Mouse (Mus musculus) liver, embryonic 11.5 days (tissue): Measurements from ENCODE around the gene Rexo1. TPM values are rescaled to one million over a fixed set of nuclear protein-coding genes. Genes with fewer than 3 reads are reported as not detected.

ENCODE experiments used
- ATAC-seq: fragments of 200-750 bp; cut with Nextera tagmentation; replicated peaks from 2 replicates; pipeline ENCODE4 v1.8.0; 2017; ENCODE audit warnings: moderate number of reproducible peaks, mild to moderate bottlenecking, moderate TSS enrichment, moderate library complexity; ENCODE audit not compliant: low FRiP score
- DNase-seq: peaks from one replicate; pipeline ENCODE4 v3.0.0-alpha.2; 2017; ENCODE audit warnings: low spot score
- H3K27ac ChIP-seq: fragments of 300-500 bp; sonication (generic); 2 replicates; pipeline ENCODE4 v1.5.1; 2014; ENCODE audit warnings: mild to moderate bottlenecking, low read depth, low read length, control low read depth
- H3K27me3 ChIP-seq: fragments of 300-500 bp; sonication (generic); replicated peaks from 2 replicates; pipeline ENCODE4 v1.6.1; 2014; ENCODE audit warnings: low read length, mixed read lengths; ENCODE audit not compliant: control insufficient read depth, insufficient read depth
- H3K36me3 ChIP-seq: fragments of 300-500 bp; sonication (generic); 2 replicates; pipeline ENCODE4 v1.6.1; 2014; ENCODE audit warnings: mild to moderate bottlenecking, low read length, moderate library complexity, mixed read lengths; ENCODE audit not compliant: control insufficient read depth, insufficient read depth
- H3K4me1 ChIP-seq: fragments of 300-500 bp; sonication (generic); replicated peaks from 2 replicates; pipeline ENCODE4 v1.6.1; 2014; ENCODE audit warnings: low read length, mixed read lengths; ENCODE audit not compliant: control insufficient read depth, insufficient read depth
- H3K4me2 ChIP-seq: fragments of 300-500 bp; sonication (generic); 2 replicates; pipeline ENCODE4 v1.6.1; 2014; ENCODE audit warnings: mild to moderate bottlenecking, control low read depth, moderate library complexity
- H3K4me3 ChIP-seq: fragments of 300-500 bp; sonication (generic); 2 replicates; pipeline ENCODE4 v1.5.1; 2014; ENCODE audit warnings: low read depth, low read length, control low read depth
- H3K9ac ChIP-seq: fragments of 300-500 bp; sonication (generic); 2 replicates; pipeline ENCODE4 v1.6.1; 2014; ENCODE audit warnings: low read depth, low read length, control low read depth
- H3K9me3 ChIP-seq: fragments of 300-500 bp; sonication (generic); 2 replicates; pipeline ENCODE4 v1.6.1; 2016; ENCODE audit warnings: low read length, inconsistent platforms, mixed read lengths; ENCODE audit not compliant: control insufficient read depth
- WGBS: fragments of 180-500 bp; shearing (Covaris S2); extraction: QIAGEN DNeasy Blood & Tissue Kit; methylation state at CpG from one replicate; pipeline ENCODE4 v1.1.7; 2014; 5-methylcytosine and 5-hydroxymethylcytosine counted together
- polyA plus RNA-seq: library from polyadenylated mRNA; unstranded; fragments of >200 nt; fragmentation: Nextera tagmentation; extraction: Ambion mirVana; gene quantifications from 2 replicates; pipeline ENCODE4 v1.2.1, GENCODE M21; 2014

The Rexo1 gene
- polyA plus RNA-seq, 1 experiment from 2014 or later = 33.4 TPM

DNA sequence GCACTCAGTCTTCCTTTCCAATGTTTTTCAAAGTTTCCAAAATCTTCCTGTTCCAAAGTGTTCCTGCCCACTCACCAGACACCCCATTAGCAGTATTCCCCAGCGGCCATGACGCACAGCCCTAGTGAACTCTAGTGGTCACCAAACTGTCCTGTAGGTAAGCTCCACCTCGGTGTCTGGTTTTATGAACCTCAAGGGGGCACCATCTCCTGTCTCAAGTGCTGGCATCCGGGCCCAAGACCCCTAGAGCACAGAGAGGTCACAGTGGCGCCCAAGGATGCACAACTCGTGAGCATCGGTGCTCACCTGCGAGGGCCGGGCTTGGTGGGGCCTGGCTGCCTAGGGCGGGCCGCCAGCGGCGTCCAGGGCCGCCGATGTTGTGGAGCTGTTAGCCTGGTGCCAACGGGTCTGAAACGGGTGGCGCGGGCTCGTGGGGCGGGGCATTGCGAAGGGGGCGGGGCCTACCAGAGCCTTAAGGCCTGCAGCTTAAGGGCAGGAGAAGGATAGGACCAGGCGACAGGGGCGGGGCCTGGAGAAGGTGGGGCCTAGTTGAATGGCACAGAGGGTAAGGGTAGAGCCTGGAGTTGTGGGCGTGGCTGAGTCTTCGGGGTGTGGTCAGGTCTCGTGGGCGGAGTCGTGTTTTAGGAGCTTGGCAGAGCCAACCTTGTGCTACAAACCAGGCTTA, 22.5 kb downstream of the Rexo1 start, which contains the start of gene Atp8b3:
Atp8b3 (minus strand) TSS at position 415 of the 685 bp plus-strand sequence.
- Histone ChIP-seq H3K4me1 (peaks cover 28% of the 10 kb centered on the region), H3K9ac (peak within 1 kb of the TSS; percentile 23; the same call in 1 of the 2 replicates)
- 3% methylated on average over 30 of the region's 30 CpGs for WGBS

DNA sequence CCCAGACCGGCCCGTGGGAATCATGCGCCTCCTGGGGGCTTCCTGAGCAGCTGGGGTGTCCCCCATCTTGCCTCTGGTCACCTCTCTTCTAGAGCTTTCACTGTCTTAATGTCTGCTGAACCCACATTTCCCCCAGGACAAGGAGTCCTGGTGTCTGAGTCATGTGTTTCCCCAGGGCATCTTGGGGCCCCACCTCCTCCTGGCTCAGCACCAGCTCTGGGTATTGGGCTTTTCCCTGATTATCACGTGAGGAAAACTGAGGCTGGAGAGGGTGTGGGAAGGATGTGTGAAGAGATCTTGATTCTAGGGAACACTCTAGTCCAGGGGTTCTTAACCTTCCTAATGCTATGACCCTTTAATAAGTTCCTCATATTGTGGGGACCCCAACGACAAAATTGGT, 23.2 kb downstream of the Rexo1 start:
- Histone ChIP-seq H3K27ac (no peak overlapping the region), H3K4me2 (no peak overlapping the region)

More for the DNA sequence above, 22.5 kb downstream of the Rexo1 start, which contains the start of gene Atp8b3:
- Histone ChIP-seq H3K4me2 (peak within 1 kb of the TSS; percentile 55), H3K9me3 (no peaks in the 10 kb centered on the region), H3K27me3 (no peaks in the 10 kb centered on the region; the same call in 1 of the 2 replicates), H3K4me3 (peak within 1 kb of the TSS; percentile 30), H3K36me3 (peaks cover 21% of the 10 kb centered on the region), H3K27ac (no peak within 1 kb of the TSS)
- DNase-seq (peak; percentile 90), ATAC-seq (peak; percentile 92)

DNA sequence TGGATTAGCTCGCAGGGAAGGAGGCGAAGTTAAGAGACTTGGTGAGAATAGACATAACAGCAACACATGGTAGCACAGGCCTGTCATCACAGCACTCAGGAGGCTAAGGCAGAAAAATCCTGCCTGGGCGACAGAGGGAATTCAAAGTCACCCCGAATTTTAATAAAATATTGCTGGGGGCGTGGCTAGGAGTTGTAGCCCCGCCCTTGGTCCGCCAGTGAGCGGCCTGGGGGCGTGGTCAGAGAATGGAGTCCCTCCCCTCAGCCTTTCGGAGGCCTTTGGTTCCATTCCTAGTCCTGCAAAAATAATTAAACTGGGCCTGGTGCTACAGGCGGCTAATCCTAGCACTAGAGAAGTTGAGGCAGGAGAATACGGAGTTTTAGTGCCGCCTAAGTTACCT, 25.6 kb downstream of the Rexo1 start:
- Histone ChIP-seq H3K4me3 (peak overlapping the region; percentile 43), H3K9ac (peak overlapping the region; percentile 39)

More for the DNA sequence above, 23.2 kb downstream of the Rexo1 start:
- Histone ChIP-seq H3K4me1 (peaks cover 35% of the 10 kb centered on the region), H3K36me3 (peaks cover 16% of the 10 kb centered on the region), H3K9ac (no peak overlapping the region), H3K9me3 (no peaks in the 10 kb centered on the region), H3K27me3 (no peaks in the 10 kb centered on the region; the same call in 1 of the 2 replicates), H3K4me3 (no peak overlapping the region)
- DNase-seq (no peak), ATAC-seq (no peak)
- 57% methylated on average over 5 of the region's 5 CpGs for WGBS

DNA sequence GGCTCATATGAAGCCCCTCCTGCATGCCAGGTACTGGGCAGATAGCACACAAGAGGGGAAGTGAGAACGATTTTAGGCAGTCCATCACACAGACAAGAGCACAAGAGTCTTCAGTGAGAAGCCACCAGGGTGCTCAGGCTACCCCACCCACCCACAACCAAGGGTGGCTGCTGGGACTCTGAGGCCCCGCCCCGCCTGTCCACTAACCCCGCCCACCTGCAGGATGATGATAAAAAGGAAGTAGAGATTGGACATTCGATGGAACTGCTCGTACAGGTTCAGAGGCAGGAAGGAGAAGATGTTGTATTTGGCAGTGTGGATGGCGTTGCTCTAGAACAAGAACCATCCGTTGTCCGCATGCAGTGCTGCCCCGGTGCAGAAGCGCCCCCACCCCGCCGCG, 26.3 kb downstream of the Rexo1 start:
- H3K4me2 ChIP-seq = peak overlapping the region; percentile 68
- DNase-seq (peak; percentile 66), ATAC-seq (peak; percentile 42)
- H3K9me3 ChIP-seq = no peaks in the 10 kb centered on the region
- no peaks in the 10 kb centered on the region for H3K36me3 ChIP-seq
- WGBS = 8% methylated on average over 14 of the region's 14 CpGs
- peak overlapping the region; percentile 59; the same call in 1 of the 2 replicates for H3K27ac ChIP-seq
- H3K4me3 ChIP-seq = peak overlapping the region; percentile 43
- peak overlapping the region; percentile 39 for H3K9ac ChIP-seq
- H3K27me3 ChIP-seq = no peaks in the 10 kb centered on the region; the same call in 1 of the 2 replicates
- H3K4me1 ChIP-seq = peaks cover 39% of the 10 kb centered on the region

More for the DNA sequence above, 25.6 kb downstream of the Rexo1 start:
- ATAC-seq (no peak), DNase-seq (peak; percentile 60)
- peaks cover 39% of the 10 kb centered on the region for H3K4me1 ChIP-seq
- H3K27me3 ChIP-seq = no peaks in the 10 kb centered on the region; the same call in 1 of the 2 replicates
- H3K4me2 ChIP-seq = peak overlapping the region; percentile 68
- H3K9me3 ChIP-seq = no peaks in the 10 kb centered on the region
- H3K27ac ChIP-seq = peak overlapping the region; percentile 23; the same call in 1 of the 2 replicates
- 9% methylated on average over 13 of the region's 13 CpGs for WGBS
- H3K36me3 ChIP-seq = no peaks in the 10 kb centered on the region

DNA sequence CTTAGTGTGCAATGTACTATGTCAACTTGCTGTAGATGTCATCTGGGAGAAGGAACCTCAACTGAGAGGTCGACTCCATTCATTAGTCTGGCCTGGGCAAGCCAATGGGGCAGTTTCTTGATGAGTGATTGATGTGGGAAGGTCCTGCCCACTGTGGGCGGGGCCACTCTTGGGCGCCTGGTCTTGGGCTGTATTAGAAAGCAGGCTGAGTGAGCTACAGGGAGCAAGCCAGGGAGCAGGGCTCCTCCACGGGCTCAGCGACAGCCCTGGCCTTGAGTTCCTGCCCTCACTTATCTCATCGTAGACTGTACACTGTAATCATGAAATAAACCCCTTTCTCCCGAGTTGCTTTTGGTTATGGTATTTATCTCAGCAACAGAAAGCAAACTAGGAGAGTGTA, 27.7 kb downstream of the Rexo1 start:
- ATAC-seq = peak; percentile 78
- WGBS = 14% methylated on average over 7 of the region's 7 CpGs
- Histone ChIP-seq H3K27ac (peak overlapping the region; percentile 59; the same call in 1 of the 2 replicates), H3K4me1 (peaks cover 39% of the 10 kb centered on the region), H3K9me3 (no peaks in the 10 kb centered on the region), H3K27me3 (peaks cover 3% of the 10 kb centered on the region), H3K4me2 (peak overlapping the region; percentile 34; the same call in 1 of the 2 replicates), H3K36me3 (no peaks in the 10 kb centered on the region), H3K4me3 (no peak overlapping the region), H3K9ac (0 out of 2 replicates have a peak overlapping the region, but pooled peaks have one; percentile 8)
- no peak for DNase-seq

DNA sequence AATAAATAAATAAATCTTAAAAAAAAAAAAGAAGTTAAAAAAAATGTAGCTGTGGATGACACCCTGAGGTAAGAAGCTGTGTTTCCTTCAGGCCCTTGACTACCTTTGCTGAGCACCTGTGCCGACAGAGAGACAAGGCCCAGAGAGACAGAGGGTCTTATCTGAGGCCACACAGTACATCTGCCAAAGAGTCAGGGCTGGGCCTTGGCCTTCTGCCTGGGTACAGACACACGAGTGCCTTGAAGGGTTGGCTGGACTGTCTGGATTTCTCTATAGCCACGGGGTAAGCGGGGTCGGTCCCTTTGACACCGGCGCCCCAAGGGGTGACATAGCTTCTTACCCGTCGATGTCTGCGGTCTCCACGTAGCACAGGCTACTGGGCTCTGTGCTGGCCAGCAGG, 28.6 kb downstream of the Rexo1 start:
- peaks cover 3% of the 10 kb centered on the region for H3K27me3 ChIP-seq
- 79% methylated on average over 11 of the region's 11 CpGs for WGBS
- H3K27ac ChIP-seq = no peak overlapping the region
- H3K4me2 ChIP-seq = no peak overlapping the region
- H3K4me3 ChIP-seq = no peak overlapping the region
- ATAC-seq (0 out of 2 replicates have a peak, but pooled peaks have one; percentile 18), DNase-seq (no peak)
- H3K9me3 ChIP-seq = no peaks in the 10 kb centered on the region
- no peak overlapping the region for H3K9ac ChIP-seq
- H3K4me1 ChIP-seq = peaks cover 36% of the 10 kb centered on the region
- no peaks in the 10 kb centered on the region for H3K36me3 ChIP-seq

DNA sequence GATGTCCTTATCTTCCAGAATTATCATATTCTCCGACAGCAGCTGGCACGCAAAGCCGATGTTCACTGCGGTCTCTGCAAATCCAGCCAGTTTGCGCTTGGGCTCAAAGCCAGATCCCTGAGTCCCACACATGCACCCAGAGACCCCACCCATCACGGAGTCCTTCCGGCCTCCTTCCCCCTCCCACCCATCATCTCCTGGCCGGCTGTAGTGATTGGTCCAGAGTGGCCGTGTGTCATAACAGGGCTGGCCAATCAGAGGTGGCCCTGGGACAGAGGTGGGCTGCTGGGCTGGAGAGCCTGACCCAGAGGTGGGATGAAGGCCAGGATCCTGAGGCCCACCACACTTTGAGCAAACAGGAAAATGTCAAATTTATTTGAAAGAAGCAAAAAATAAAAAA, 35.2 kb downstream of the Rexo1 start:
- no peak; the same call in 1 of the 2 replicates for ATAC-seq
- Histone ChIP-seq H3K4me3 (no peak overlapping the region), H3K9me3 (0 out of 2 replicates have a peak, but pooled peaks cover 2% of the 10 kb centered on the region), H3K27ac (no peak overlapping the region), H3K4me1 (no peaks in the 10 kb centered on the region), H3K27me3 (peaks cover 11% of the 10 kb centered on the region), H3K9ac (no peak overlapping the region), H3K36me3 (no peaks in the 10 kb centered on the region), H3K4me2 (0 out of 2 replicates have a peak overlapping the region, but pooled peaks have one; percentile 10)
- DNase-seq = no peak
- 33% methylated on average over 9 of the region's 9 CpGs for WGBS

DNA sequence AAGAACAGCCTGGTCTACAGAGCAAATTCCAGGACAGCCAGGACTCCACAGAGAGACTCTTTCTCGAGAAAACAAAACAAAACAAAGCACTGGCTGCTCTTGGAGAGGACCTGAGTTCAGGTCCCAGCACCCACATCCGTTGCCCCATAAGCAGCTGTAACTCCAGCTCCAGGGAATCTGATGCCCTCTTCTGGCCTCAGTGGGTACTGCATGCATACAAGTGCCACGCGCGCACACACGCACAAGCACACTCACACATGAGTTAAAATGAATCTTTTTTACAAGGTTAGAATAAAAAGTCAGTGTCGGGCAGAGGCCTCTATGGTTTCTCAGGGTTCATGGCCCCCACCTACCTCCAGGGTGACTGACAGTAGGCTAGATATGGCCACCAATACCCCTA, 38.1 kb downstream of the Rexo1 start:
- no peak overlapping the region for H3K9ac ChIP-seq
- ATAC-seq (no peak), DNase-seq (no peak)
- H3K4me3 ChIP-seq = no peak overlapping the region
- no peak overlapping the region for H3K27ac ChIP-seq
- H3K4me2 ChIP-seq = no peak overlapping the region
- H3K27me3 ChIP-seq = peaks cover 8% of the 10 kb centered on the region; the same call in 1 of the 2 replicates
- H3K9me3 ChIP-seq = peaks cover 5% of the 10 kb centered on the region; the same call in 1 of the 2 replicates
- no peaks in the 10 kb centered on the region for H3K36me3 ChIP-seq
- no peaks in the 10 kb centered on the region for H3K4me1 ChIP-seq
- 88% methylated on average over 7 of the region's 7 CpGs for WGBS
